In the genomic region with DNA sequence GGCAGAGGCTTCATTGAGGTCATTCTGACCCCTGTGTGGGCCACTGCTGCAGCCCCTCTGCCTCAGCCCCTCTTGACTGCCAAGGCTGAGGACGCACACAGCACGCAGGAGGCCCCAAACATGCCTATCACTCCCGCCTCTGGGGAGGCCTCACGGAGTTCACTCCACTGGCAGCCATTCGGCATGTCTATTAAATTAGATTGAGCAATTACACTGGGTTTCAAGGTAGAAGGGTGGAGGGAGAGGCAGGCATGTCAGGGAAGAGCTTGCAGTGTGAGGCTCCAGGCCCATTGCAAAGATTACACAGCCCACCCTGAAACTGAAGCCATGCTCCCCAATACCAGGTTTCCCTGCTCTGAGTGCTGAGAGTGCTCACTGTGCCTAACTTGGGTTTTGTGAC, we compare ENCODE assay signal across 20 mouse cellular contexts. TPM values are rescaled to one million over a fixed set of nuclear protein-coding genes. Genes with fewer than 3 reads are reported as not detected.
"Had no signal": no experiment of that assay in that cellular context is flagged by ENCODE, and none has a peak within 500 bp of the region (broad histone marks: within the 10 kb centered on the region; RNA-seq: fewer than 3 reads in every experiment).

No protein-coding gene starts in this region.

- H3K4me1 ChIP-seq: liver, embryonic 12.5 days; liver, embryonic 15.5 days; stomach, embryonic 15.5 days had no signal

- ATAC-seq: liver, embryonic 12.5 days; midbrain, embryonic 13.5 days; midbrain, embryonic 16.5 days had no signal

- H3K36me3 ChIP-seq: kidney, embryonic 15.5 days; limb, embryonic 12.5 days; limb, embryonic 15.5 days; liver, embryonic 12.5 days; liver, embryonic 15.5 days; midbrain, embryonic 13.5 days; stomach, embryonic 15.5 days had no signal

- H3K4me3 ChIP-seq: kidney, embryonic 15.5 days; left cerebral cortex, adult 2 months; limb, embryonic 12.5 days; limb, embryonic 15.5 days; liver, embryonic 12.5 days; liver, embryonic 15.5 days; midbrain, embryonic 13.5 days; myocyte; stomach, embryonic 15.5 days had no signal

- H3K9me3 ChIP-seq: kidney, embryonic 15.5 days; limb, embryonic 12.5 days; limb, embryonic 15.5 days; liver, embryonic 12.5 days; liver, embryonic 15.5 days; midbrain, embryonic 13.5 days; stomach, embryonic 15.5 days had no signal

- H3K4me2 ChIP-seq: kidney, embryonic 15.5 days; limb, embryonic 12.5 days; limb, embryonic 15.5 days; liver, embryonic 12.5 days; liver, embryonic 15.5 days; midbrain, embryonic 13.5 days; stomach, embryonic 15.5 days had no signal

- DNase-seq: layer of hippocampus, postnatal 36 days; lung, adult 2 months; retina, postnatal 1 day; right cerebral cortex, postnatal 25 days; spleen, adult 18-20 months; thymus, postnatal 25 days had no signal

- H3K27ac ChIP-seq: kidney, embryonic 15.5 days; left cerebral cortex, adult 2 months; limb, embryonic 12.5 days; limb, embryonic 15.5 days; liver, embryonic 12.5 days; liver, embryonic 15.5 days; macrophage; midbrain, embryonic 13.5 days; stomach, embryonic 15.5 days had no signal

- H3K9ac ChIP-seq: kidney, embryonic 15.5 days; limb, embryonic 12.5 days; limb, embryonic 15.5 days; liver, embryonic 12.5 days; liver, embryonic 15.5 days; midbrain, embryonic 13.5 days; stomach, embryonic 15.5 days had no signal

RNA-seq across cellular contexts. Expression of a gene that starts 34.0 kb away (rescaled TPM):
- total RNA-seq: megakaryocyte, adult 5-6 weeks; monocyte, adult 5-6 weeks had no signal
- polyA plus RNA-seq: limb, embryonic 12.5 days; liver, embryonic 12.5 days; liver, embryonic 15.5 days; lung, embryonic 16.5 days; macrophage; myocyte had no signal
